Mouse (Mus musculus): ENCODE measurements around the gene Riok2.
"Not testable (repeated sequence)": the region's sequence is repeated elsewhere in the genome, so short reads cannot be mapped to it uniquely, and the experiment has no call there.

DNA sequence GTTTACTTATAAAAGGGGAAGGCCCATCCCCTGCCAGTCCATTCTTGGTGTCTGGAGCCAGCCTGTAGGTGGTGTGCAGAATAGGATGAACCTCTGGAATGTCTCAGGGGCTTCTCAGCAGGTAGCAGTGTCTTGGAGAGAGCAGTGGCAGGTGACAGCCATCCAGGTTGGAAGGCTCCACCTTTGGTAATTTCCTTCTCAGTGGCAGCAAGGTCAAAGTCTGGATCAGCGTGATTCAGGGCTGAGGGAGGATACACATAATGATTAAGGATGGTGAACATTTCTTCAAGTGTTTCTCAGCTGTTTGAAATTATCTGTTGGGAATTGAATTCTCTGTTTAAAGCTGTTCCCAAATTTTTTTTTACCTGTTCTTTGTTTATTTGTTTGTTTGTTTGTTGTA is 48.1 kb upstream of the Riok2 start:
- TF ChIP-seq CTCF (conservative IDR thresholded peaks at IDR 0.05; ENCODE audit: low read length); NANOG (IDR thresholded peaks at IDR 0.05; ENCODE audit: borderline replicate concordance, low read length): not testable (repeated sequence)
